Mouse (Mus musculus) CD8-positive naive resting alpha-beta T cell, adult 57 days (primary cell): ENCODE measurements around the gene Yes1. TPM values are rescaled to one million over a fixed set of nuclear protein-coding genes. Genes with fewer than 3 reads are reported as not detected.

Source experiments
- total RNA-seq: library from RNA; stranded (reverse); gene quantifications from one replicate; pipeline ENCODE4 v1.2.4, GENCODE M21; 2023

Gene Yes1
- 1.3 TPM for total RNA-seq

DNA sequence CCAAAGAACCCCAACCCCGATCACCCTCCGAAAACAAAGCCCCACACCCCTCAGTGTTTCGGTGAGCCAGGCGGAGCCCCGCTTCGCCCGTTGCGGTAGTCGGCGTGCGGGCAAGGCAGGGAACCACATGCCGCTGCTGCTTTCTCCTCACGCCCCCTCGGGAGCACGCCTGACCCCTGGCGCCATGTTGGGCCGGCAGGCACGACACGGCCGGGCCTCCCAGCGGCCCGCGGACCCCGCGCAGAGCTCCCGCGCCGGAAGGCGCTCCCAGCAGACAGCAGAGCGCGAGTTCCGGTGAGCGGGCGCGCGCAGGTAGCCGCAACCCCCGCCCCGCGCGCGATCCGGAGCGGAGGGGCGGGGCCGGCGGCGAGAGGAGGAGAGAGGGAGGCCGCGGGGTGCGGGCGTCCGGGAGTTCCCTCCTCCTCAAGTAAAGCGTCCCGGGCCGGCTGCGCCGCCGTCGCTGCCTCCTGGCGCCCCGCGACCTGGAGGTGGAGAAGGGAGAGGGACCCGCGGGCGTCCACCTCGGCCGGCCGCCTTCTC, at the start of gene Yes1:
Gene Yes1, plus strand, starts transcription at position 371 of the 540 bp plus-strand sequence.

Other genes starting within 250 kb of the Yes1 start
- gene Ppp1cb, start 152.3 kb upstream of the Yes1 start, total RNA-seq: 160 TPM
- 29.9 TPM for gene Pisd, start 174.5 kb downstream of the Yes1 start, total RNA-seq
- gene Gm20671, start 215.9 kb downstream of the Yes1 start, total RNA-seq: not detected
- gene Prr14l, start 243.1 kb downstream of the Yes1 start, total RNA-seq: 54.5 TPM